Mouse (Mus musculus) frontal cortex, postnatal 14 days (tissue): ENCODE measurements at regions not wholly inside any gene's neighbourhood (a gene's known extent, or its start where the extent isn't known, plus 50 kb on each side); places are given as distances from the start of the nearest gene placed in this dataset.

Source experiments
- DNase-seq, 2 experiments: peaks; one replicate each; pipeline ENCODE4 v3.0.0; 2022; ENCODE audit warnings: low spot score in 2 of 2

GRCm38 (mm10) chr17:16101548-16101947 lies 270.7 kb upstream of the Rgmb start:
- no peak for DNase-seq

- DNase-seq, result no peak
Measured at GRCm38 (mm10) chr17:16092952-16093351, 262.1 kb upstream of the Rgmb start.

- no peak for DNase-seq
Measured at GRCm38 (mm10) chr17:16089619-16090280, 258.9 kb upstream of the Rgmb start.

- no peak for DNase-seq
Measured at GRCm38 (mm10) chr17:16088879-16089618, 258.2 kb upstream of the Rgmb start.

- no peak for DNase-seq
Measured at GRCm38 (mm10) chr17:16087046-16087445, 256.2 kb upstream of the Rgmb start.

- DNase-seq, result no peak
Measured at GRCm38 (mm10) chr17:16082842-16083241, 252.0 kb upstream of the Rgmb start.

GRCm38 (mm10) chr17:16078549-16078948 lies 247.7 kb upstream of the Rgmb start:
- no peak for DNase-seq

GRCm38 (mm10) chr17:16069334-16069733 lies 238.5 kb upstream of the Rgmb start:
- DNase-seq, result no peak

GRCm38 (mm10) chr17:16067858-16068257 lies 237.0 kb upstream of the Rgmb start:
- no peak for DNase-seq

GRCm38 (mm10) chr17:16054481-16054880 lies 223.6 kb upstream of the Rgmb start:
- no peak for DNase-seq

GRCm38 (mm10) chr17:16051713-16052112 lies 220.9 kb upstream of the Rgmb start:
- DNase-seq, result no peak

- no peak for DNase-seq
Measured at GRCm38 (mm10) chr17:16041542-16042251, 210.9 kb upstream of the Rgmb start.

- no peak for DNase-seq
Measured at GRCm38 (mm10) chr17:16027989-16028388, 197.2 kb upstream of the Rgmb start.

GRCm38 (mm10) chr17:16004871-16005575 lies 174.2 kb upstream of the Rgmb start:
- DNase-seq, result no peak

- DNase-seq, result no peak
Measured at GRCm38 (mm10) chr17:16004002-16004401, 173.2 kb upstream of the Rgmb start.

- DNase-seq, result no peak
Measured at GRCm38 (mm10) chr17:15998771-15999170, 167.9 kb upstream of the Rgmb start.

- no peak for DNase-seq
Measured at GRCm38 (mm10) chr17:15997289-15997688, 166.4 kb upstream of the Rgmb start.

GRCm38 (mm10) chr17:15995493-15995892 lies 164.7 kb upstream of the Rgmb start:
- no peak for DNase-seq

- DNase-seq, result peak in 1 of 2 experiments; percentile 14
Measured at GRCm38 (mm10) chr17:15993361-15994287, 162.8 kb upstream of the Rgmb start.

GRCm38 (mm10) chr17:15991916-15992315 lies 161.1 kb upstream of the Rgmb start:
- DNase-seq, result no peak

GRCm38 (mm10) chr17:15990303-15990702 lies 159.5 kb upstream of the Rgmb start:
- no peak for DNase-seq
